Mouse (Mus musculus): Measurements from ENCODE around the gene BC028528.
"Not testable (repeated sequence)": the region's sequence is repeated elsewhere in the genome, so short reads cannot be mapped to it uniquely, and the experiment has no call there.

The BC028528 gene

GRCm38 (mm10) chr3:95872048-95872447 is 19.8 kb downstream of the BC028528 start:
- DNase-seq: no peak

- DNase-seq: peak; percentile 86
Measured at GRCm38 (mm10) chr3:95871392-95871867, 20.4 kb downstream of the BC028528 start, which contains the start of gene Mrps21. Gene Mrps21 (minus strand): TSS chr3:95871519.

GRCm38 (mm10) chr3:95870976-95871375 is 20.8 kb downstream of the BC028528 start:
- DNase-seq: no peak

DNA sequence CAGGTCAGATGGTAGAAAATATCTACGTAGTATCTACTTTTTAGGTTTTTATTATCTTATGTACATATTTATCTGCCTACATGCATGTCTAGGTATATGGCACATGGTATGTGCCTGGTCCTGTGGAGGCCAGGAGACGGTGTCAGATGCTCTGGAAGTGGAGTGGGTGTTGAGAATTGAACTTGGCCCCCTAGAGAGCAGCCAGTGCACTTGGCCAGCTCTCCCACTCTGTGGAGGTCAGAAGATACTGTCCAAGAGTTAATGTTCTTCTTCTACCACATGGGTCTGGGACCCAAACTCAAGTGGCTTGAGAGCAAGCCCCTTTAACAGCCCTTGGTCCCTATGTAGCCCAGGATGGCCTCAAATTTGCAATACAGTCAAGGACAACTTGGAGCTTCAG is 24.4 kb downstream of the BC028528 start:
- no peak for DNase-seq

DNA sequence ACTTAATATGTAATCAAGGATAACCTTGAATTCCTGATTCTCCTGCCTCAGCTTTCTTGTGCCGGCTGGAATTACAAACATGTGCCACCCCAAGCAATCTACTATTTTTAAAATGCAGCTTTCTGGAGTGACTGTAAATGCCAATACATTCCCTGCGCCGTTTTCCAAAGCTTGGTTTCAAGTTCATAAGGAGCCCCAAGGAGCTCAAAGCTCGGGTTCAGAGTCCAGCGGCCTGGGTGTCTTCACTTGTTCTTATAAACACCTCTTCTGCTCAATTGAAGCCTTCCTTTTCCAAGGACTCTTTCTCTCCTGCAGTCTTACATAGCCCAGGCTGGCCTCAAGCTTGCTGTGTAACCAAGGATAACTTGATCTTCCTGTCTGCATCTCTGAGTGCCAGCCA is 25.7 kb downstream of the BC028528 start:
- DNase-seq: no peak

DNA sequence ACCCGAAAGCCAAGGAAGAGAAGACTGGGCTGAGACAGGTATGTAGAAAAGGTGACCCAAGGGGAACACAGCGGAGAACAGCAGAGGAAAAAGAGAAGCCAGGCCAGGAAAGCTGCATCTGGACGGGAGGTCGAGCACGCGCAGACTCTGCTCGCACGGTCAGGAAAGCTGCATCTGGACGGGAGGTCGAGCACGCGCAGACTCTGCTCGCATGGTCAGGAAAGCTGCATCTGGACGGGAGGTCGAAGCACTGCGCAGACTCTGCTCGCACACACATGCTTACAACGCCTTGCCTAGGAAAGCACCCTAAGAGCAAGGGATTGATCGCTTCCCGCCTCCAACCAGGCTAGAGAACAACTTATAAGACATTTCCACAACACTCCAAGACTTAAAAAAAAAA is 26.2 kb downstream of the BC028528 start:
- DNase-seq: no peak

DNA sequence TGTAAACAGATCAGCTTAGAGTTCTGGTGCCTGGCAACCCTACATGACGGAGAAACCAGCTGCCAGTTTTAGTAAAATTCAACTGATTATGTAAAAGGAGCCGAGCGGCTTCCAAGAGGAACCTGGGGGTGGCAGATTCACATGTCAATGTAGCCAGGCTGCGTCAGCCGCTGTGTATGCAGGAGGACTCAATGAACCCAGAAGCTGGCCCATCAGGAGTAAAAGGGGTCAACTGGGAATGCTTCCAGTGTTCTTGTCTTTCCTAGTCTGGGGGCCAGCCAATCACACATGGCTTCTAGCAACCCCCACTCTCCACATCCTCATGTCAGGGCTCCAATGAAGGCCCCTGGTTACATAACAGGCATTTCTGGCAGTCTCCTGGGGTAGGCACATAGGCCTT is 26.8 kb downstream of the BC028528 start:
- DNase-seq: no peak

DNA sequence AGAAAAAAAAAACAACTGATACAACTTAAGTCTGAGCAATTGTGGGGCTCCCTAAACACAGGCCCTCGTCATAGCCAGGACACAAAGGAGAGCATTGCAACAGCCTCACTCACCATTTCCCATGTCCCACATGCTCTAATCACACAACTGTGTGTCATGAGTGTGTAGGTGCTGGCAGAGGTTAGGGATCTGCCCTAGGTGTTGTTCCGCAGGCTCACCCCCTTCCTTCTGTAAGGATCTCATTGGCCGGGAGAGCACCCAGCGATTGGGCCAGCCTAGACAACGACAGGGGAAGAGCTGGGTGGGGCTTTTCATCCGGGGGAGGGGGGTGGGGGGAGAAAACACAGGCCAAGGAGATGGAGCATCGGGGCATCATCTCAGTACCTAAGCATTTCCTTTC is 28.2 kb downstream of the BC028528 start:
- no peak for DNase-seq

GRCm38 (mm10) chr3:95861796-95862195 is 30.0 kb downstream of the BC028528 start:
- peak; percentile 84 to 87 for DNase-seq

- peak; percentile 54 to 56 for DNase-seq
Measured at GRCm38 (mm10) chr3:95861216-95861615, 30.6 kb downstream of the BC028528 start.

- no peak for DNase-seq
Measured at GRCm38 (mm10) chr3:95860323-95860722, 31.5 kb downstream of the BC028528 start.

DNA sequence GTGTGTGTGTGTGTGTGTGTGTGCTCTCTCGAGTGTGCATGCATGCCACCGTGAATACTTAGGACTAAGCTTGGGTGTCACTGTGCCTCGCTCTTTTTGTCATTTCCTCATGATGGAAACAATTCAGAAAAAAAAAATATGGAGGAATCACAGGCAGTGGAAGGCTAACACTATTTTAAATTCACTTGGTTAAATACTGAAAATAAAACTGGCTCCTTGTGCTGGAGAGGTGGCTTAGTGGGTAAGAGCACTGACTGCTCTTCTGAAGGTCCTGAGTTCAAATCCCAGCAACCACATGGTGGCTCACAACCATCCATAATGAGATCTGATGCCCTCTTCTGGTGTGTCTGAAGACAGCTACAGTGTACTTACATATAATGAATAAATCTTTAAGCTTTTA is 33.5 kb downstream of the BC028528 start:
- not testable (repeated sequence) for DNase-seq

GRCm38 (mm10) chr3:95857050-95857449 is 34.8 kb downstream of the BC028528 start:
- not testable (repeated sequence) for DNase-seq

DNA sequence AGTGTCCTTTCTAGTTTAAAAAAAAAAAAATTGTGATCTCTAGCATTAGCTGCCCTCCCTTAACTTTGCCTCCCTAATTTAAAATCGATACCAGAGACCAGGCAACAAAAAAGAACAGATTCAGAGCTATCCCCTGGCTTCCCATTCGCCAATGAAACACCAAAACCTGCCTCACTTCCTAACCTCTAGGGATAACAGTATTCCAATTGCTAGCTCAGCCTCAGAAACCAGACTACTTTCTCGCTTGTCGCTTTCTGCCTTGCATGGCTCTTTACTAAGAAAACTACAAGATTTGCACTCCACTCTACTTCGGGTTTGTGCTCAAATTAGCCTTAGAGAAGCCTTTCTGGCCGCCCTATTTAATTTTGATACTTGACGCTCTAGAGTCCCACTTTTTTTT is 35.7 kb downstream of the BC028528 start:
- no peak for DNase-seq

- DNase-seq: peak; percentile 96
Measured at GRCm38 (mm10) chr3:95855502-95856089, 36.2 kb downstream of the BC028528 start, which contains the start of gene Prpf3. Gene Prpf3 (minus strand): TSS chr3:95855885.

DNA sequence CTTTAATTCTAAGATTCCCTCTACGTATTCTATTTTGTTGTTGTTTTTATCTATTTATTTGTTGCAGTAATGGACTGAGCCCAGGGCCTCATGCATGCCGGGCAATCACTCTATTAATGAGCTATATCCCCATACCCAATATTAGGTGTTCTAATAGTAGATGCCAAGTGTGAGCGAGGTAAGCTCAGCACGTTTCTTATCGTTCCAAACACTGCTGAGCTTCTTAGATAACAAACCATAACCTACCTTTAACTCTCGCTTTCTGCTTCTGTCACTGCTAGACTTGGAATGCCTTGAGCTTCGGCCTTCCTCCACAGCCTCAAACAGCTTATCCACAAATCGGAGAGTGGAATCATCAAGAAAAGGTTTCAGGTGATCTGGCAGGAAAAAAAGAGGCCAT is 40.5 kb downstream of the BC028528 start:
- no peak for DNase-seq

DNA sequence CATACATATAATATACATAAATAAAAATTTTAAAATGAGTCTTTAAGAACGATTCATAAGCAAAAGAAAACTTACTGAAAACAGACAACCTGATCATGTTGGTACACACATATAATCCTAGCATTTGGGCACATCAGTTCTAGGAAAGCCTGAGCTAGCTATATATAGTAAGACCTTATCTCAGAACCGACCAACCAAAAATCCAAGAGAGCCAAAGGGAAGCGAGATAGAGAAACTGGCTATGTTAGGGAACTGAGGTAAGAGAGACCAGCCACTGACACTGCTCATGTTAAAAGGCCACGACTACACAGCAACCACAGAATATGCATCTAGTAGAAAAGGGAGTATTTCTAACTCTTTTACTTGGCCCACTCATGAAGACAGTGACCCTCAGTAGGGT is 41.2 kb downstream of the BC028528 start:
- no peak for DNase-seq

GRCm38 (mm10) chr3:95842503-95843214 is 49.1 kb downstream of the BC028528 start:
- peak; percentile 22 to 41 for DNase-seq

DNA sequence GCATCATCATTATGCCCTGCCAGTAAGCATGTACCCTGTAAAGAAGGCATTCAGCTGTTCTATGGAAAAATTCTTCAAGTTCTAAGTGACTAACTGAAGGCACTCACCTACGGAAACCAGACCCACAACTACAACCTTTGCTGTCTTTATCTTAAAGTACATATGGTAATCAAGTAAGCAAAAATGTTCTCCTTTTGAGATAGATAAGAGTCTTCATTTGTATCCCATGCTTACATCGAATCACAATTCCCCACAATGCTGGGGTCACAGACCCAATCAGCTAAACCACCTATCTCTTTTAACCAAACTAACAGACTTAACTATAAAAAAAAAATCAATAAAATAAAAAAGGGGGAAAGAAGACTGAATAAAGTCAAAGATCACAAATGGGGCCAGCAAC is 52.6 kb downstream of the BC028528 start:
- no peak for DNase-seq

Data from B cell, adult 2 months (primary cell).